Mouse (Mus musculus): ENCODE measurements around the gene Sfxn2. TPM values are rescaled to one million over a fixed set of nuclear protein-coding genes. Genes with fewer than 3 reads are reported as not detected.

The Sfxn2 gene
- polyA plus RNA-seq, 1 experiment from 2014 or later, result 22.2 TPM

GRCm38 (mm10) chr19:46646041-46646481 lies 72.9 kb downstream of the Sfxn2 start:
- H3K4me1 ChIP-seq (ENCODE audit: insufficient read depth), result peaks cover 39% of the 10 kb centered on the region
- WGBS, result 81% methylated on average over 12 of the region's 12 CpGs
- H3K27ac ChIP-seq (ENCODE audit: low read depth), result no peak overlapping the region
- H3K4me2 ChIP-seq, result no peak overlapping the region
- no peak for TF ChIP-seq CTCF (IDR thresholded peaks at IDR 0.05; ENCODE audit: low read depth)
- DNase-seq, result no peak
- H3K36me3 ChIP-seq (ENCODE audit: insufficient read depth), result peaks cover 39% of the 10 kb centered on the region
- no peaks in the 10 kb centered on the region for H3K9me3 ChIP-seq (ENCODE audit: low read depth, low read length)
- H3K4me3 ChIP-seq (ENCODE audit: low read depth, low read length), result no peak overlapping the region
- no peak for ATAC-seq (ENCODE audit: insufficient read depth)
- H3K27me3 ChIP-seq (ENCODE audit: insufficient read depth, low read length), result no peaks in the 10 kb centered on the region
- no peak overlapping the region; the same call in 1 of the 2 replicates for H3K9ac ChIP-seq

- no peaks in the 10 kb centered on the region for H3K27me3 ChIP-seq (ENCODE audit: insufficient read depth, low read length)
- H3K27ac ChIP-seq (ENCODE audit: low read depth), result no peak overlapping the region
- no peaks in the 10 kb centered on the region for H3K9me3 ChIP-seq (ENCODE audit: low read depth, low read length)
- whole genome bisulfite sequencing, result 53% methylated on average over 3 of the region's 3 CpGs
- no peak overlapping the region for H3K4me3 ChIP-seq (ENCODE audit: low read depth, low read length)
- no peak for TF ChIP-seq CTCF (IDR thresholded peaks at IDR 0.05; ENCODE audit: low read depth)
- no peak overlapping the region for H3K4me2 ChIP-seq
- ATAC-seq (ENCODE audit: insufficient read depth), result no peak
- DNase-seq, result no peak
- H3K36me3 ChIP-seq (ENCODE audit: insufficient read depth), result peaks cover 46% of the 10 kb centered on the region
- no peak overlapping the region for H3K9ac ChIP-seq
- H3K4me1 ChIP-seq (ENCODE audit: insufficient read depth), result peaks cover 27% of the 10 kb centered on the region
Measured at GRCm38 (mm10) chr19:46647254-46647653, 74.1 kb downstream of the Sfxn2 start.

Other genes with a start within 250 kb of the Sfxn2 start
- gene Psd, start 246.2 kb upstream of the Sfxn2 start, polyA plus RNA-seq (2014; fragmentation: Nextera tagmentation; extraction: Ambion mirVana), result 9.9 and 10.5 TPM in 2 replicates
- 12.6 and 13.1 TPM in 2 replicates for gene Fbxl15, start 245.2 kb upstream of the Sfxn2 start, polyA plus RNA-seq (2014; fragmentation: Nextera tagmentation; extraction: Ambion mirVana)
- gene Cuedc2, start 234.7 kb upstream of the Sfxn2 start, polyA plus RNA-seq (2014; fragmentation: Nextera tagmentation; extraction: Ambion mirVana), result 132 and 145 TPM in 2 replicates
- 9.9 and 11.6 TPM in 2 replicates for gene Mfsd13a, start 232.2 kb upstream of the Sfxn2 start, polyA plus RNA-seq (2014; fragmentation: Nextera tagmentation; extraction: Ambion mirVana)
- gene 2310034G01Rik, start 223.1 kb upstream of the Sfxn2 start, polyA plus RNA-seq (2014; fragmentation: Nextera tagmentation; extraction: Ambion mirVana), result 1.1 and 1.3 TPM in 2 replicates
- 148 and 149 TPM in 2 replicates for gene Actr1a, start 177.6 kb upstream of the Sfxn2 start, polyA plus RNA-seq (2014; fragmentation: Nextera tagmentation; extraction: Ambion mirVana)
- 41.3 and 47.5 TPM in 2 replicates for gene Sufu, start 176.5 kb upstream of the Sfxn2 start, polyA plus RNA-seq (2014; fragmentation: Nextera tagmentation; extraction: Ambion mirVana)
- 28.3 and 31.0 TPM in 2 replicates for gene Trim8, start 71.7 kb upstream of the Sfxn2 start, polyA plus RNA-seq (2014; fragmentation: Nextera tagmentation; extraction: Ambion mirVana)
- 78.6 and 85.4 TPM in 2 replicates for gene Arl3, start 167 bp upstream of the Sfxn2 start, polyA plus RNA-seq (2014; fragmentation: Nextera tagmentation; extraction: Ambion mirVana)
- 40.8 and 43.1 TPM in 2 replicates for gene Wbp1l, start 25.7 kb downstream of the Sfxn2 start, polyA plus RNA-seq (2014; fragmentation: Nextera tagmentation; extraction: Ambion mirVana)
- not detected in 2 replicates for gene Cyp17a1, start 99.8 kb downstream of the Sfxn2 start, polyA plus RNA-seq (2014; fragmentation: Nextera tagmentation; extraction: Ambion mirVana)
- gene Borcs7, start 116.5 kb downstream of the Sfxn2 start, polyA plus RNA-seq (2014; fragmentation: Nextera tagmentation; extraction: Ambion mirVana), result 15.5 and 17.3 TPM in 2 replicates
- 28.5 and 29.2 TPM in 2 replicates for gene As3mt, start 134.1 kb downstream of the Sfxn2 start, polyA plus RNA-seq (2014; fragmentation: Nextera tagmentation; extraction: Ambion mirVana)
- gene Cnnm2, start 188.2 kb downstream of the Sfxn2 start, polyA plus RNA-seq (2014; fragmentation: Nextera tagmentation; extraction: Ambion mirVana), result 3.8 and 3.9 TPM in 2 replicates

Data from lung, embryonic 14.5 days (tissue).